Mouse (Mus musculus) cerebellum, adult 2 months (tissue): Measurements from ENCODE around the gene Gm8332.

ENCODE experiments used
- CTCF ChIP-seq: fragments of 200-500 bp; IDR thresholded peaks from 2 replicates; pipeline ENCODE4 v1.5.1; 2011; ENCODE audit warnings: low read depth, mild to moderate bottlenecking, control low read depth, low read length, moderate library complexity, borderline replicate concordance; ENCODE audit not compliant: insufficient read depth
- POLR2A ChIP-seq: fragments of 200-500 bp; IDR thresholded peaks from 2 replicates; pipeline ENCODE4 v1.6.1; 2011; ENCODE audit warnings: low read length, control low read depth, borderline replicate concordance; ENCODE audit not compliant: insufficient read depth

DNA sequence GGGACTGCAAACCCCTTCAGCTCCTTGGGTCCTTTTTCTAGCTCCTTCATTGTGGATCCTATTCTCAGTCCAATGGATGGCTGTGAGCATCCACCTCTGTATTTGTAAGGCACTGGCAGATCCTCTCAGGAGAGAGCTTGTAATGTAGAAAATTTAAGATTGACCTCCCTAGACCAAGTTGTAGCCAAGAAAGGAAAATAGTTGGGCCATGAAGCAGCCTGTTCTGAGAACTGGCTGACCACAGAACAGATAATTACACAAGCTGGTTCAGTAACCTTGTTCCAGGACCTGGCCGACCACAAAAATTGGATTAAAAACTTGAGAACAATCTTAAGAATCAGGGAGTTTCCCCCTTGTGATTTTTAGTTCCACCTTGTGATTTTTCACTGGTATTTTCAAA is 7.3 kb upstream of the Gm8332 start:
- TF ChIP-seq POLR2A (no peak), CTCF (no peak)
